Mouse (Mus musculus): Measurements from ENCODE around the gene Atf7. TPM values are rescaled to one million over a fixed set of nuclear protein-coding genes. Genes with fewer than 3 reads are reported as not detected.
"Not testable (repeated sequence)": the region's sequence is repeated elsewhere in the genome, so short reads cannot be mapped to it uniquely, and the experiment has no call there.

The Atf7 gene
- polyA plus RNA-seq, 1 experiment, result 45.0 TPM

DNA sequence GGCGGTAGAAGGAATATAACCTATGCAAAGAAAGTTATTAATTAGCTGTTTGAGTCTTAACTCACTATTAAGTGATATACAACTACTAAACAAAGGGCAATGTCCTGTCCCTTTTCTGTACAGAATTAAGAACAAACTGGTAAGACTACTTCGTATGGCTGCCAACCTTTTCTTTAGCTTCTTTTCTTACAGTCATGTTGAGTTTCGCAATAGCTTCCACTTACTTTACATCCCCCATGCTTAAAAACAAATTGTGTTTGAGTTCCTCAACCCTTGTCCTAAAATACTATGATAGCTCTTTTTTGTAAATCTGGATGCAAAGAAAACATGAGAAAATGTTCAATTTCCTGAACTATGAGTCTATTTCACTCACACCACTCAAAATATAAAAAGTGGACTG, 2.1 kb downstream of the Atf7 start:
- DNase-seq (ENCODE audit: low read depth, low spot score), result no peak
- 54% methylated on average over 3 of the region's 3 CpGs for WGBS

DNA sequence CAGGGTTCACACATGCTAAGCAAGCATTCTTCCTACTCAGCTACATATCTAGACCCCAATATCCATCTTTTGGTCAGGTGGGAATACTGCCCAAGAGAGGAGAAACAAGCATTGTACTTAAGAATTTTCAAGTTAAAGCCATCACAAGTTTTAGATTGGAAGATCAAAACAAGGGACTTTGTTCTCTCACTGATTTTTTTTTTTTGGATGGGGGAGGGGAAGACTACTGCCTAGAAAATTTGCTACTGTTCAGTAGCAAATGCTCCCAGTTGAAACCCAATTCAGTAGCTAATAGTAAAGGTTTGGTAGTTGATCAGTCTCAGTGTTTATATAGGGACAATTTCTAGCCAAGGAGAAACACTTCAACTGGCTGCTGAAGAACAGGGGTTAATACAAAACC, 2.7 kb downstream of the Atf7 start:
- DNase-seq (ENCODE audit: low read depth, low spot score), result no peak

- WGBS, result 79% methylated on average over 1 of the region's 1 CpGs
- DNase-seq (ENCODE audit: low read depth, low spot score), result no peak
Observed at GRCm38 (mm10) chr15:102620765-102621164, 4.5 kb downstream of the Atf7 start.

DNA sequence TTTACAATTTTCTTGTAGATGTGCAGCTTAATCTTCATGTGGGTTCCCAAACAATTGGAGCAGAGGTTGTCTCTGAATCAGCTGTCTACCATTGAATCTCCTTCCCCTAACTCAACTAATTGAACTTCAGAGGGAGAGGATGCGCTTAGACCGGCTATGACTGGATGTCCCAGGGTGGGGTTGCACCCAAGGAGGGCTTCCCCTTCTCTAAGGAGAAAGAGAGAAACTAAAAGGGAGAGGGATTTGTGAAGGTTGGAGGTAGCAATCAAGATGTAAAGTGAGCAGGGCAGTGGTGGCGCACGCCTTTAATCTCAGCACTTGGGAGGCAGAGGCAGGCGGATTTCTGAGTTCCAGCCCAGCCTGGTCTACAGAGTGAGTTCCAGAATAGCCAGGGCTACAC, 5.8 kb downstream of the Atf7 start:
- DNase-seq (ENCODE audit: low read depth, low spot score), result no peak
- 97% methylated on average over 5 of the region's 5 CpGs for WGBS

DNA sequence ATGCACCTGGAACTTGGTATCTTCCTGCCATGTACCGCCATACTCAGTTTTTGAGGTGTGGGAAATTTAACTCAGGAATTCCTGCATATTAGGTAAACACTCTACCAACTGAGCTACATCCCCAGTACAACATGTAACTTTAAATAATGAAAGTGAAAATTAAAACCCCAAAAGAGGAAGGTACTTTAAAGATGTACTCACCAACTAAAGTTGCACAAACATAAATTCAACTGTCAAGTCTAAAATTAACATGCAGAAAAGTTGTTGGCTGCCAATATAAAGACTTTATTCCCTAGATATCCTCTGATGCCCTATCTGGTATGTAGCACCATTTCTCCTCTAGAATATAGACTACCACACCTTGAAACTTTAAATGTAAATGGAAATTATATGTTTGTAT, 7.6 kb downstream of the Atf7 start:
- DNase-seq (ENCODE audit: low read depth, low spot score), result no peak

GRCm38 (mm10) chr15:102616174-102616573, 9.1 kb downstream of the Atf7 start:
- no peak for DNase-seq (ENCODE audit: low read depth, low spot score)
- WGBS, result 87% methylated on average over 2 of the region's 2 CpGs

More for the DNA sequence above, 7.6 kb downstream of the Atf7 start:
- 88% methylated on average over 1 of the region's 1 CpGs for WGBS

- no peak for DNase-seq (ENCODE audit: low read depth, low spot score)
Observed at GRCm38 (mm10) chr15:102614224-102614623, 11.0 kb downstream of the Atf7 start.

GRCm38 (mm10) chr15:102612966-102613365, 12.3 kb downstream of the Atf7 start:
- DNase-seq (ENCODE audit: low read depth, low spot score), result no peak

GRCm38 (mm10) chr15:102608586-102608985, 16.7 kb downstream of the Atf7 start:
- DNase-seq (ENCODE audit: low read depth, low spot score), result not testable (repeated sequence)
- whole genome bisulfite sequencing, result 65% methylated on average over 1 of the region's 1 CpGs

GRCm38 (mm10) chr15:102593996-102594656, 31.1 kb downstream of the Atf7 start:
- no peak for DNase-seq (ENCODE audit: low read depth, low spot score)
- WGBS, result 41% methylated on average over 8 of the region's 8 CpGs

GRCm38 (mm10) chr15:102592674-102593073, 32.6 kb downstream of the Atf7 start:
- no peak for DNase-seq (ENCODE audit: low read depth, low spot score)
- WGBS, result 25% methylated on average over 1 of the region's 1 CpGs

- DNase-seq (ENCODE audit: low read depth, low spot score), result no peak
- 85% methylated on average over 1 of the region's 1 CpGs for WGBS
Observed at GRCm38 (mm10) chr15:102590567-102590966, 34.7 kb downstream of the Atf7 start.

GRCm38 (mm10) chr15:102589826-102590225, 35.4 kb downstream of the Atf7 start:
- DNase-seq (ENCODE audit: low read depth, low spot score), result no peak
- WGBS, result 93% methylated on average over 8 of the region's 8 CpGs

DNA sequence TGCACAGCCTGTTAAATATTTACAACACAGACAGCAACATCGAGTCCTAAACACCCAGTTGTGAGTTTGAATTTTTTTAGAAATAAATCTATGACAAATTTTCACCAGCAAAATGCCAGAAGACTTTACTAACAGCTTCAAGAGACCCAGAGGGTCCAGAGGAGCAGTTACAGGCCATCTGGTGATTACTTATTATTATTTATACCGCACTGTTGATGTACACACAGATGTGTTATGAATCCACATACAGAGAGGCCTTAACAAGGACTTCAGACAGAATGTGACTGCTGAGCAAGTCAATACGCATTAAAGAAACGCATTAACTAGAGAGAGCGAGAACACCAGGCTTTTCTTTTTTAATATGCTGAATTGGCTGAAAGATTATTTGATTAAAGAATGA, 39.8 kb downstream of the Atf7 start:
- DNase-seq (ENCODE audit: low read depth, low spot score), result no peak
- 74% methylated on average over 5 of the region's 5 CpGs for WGBS

DNA sequence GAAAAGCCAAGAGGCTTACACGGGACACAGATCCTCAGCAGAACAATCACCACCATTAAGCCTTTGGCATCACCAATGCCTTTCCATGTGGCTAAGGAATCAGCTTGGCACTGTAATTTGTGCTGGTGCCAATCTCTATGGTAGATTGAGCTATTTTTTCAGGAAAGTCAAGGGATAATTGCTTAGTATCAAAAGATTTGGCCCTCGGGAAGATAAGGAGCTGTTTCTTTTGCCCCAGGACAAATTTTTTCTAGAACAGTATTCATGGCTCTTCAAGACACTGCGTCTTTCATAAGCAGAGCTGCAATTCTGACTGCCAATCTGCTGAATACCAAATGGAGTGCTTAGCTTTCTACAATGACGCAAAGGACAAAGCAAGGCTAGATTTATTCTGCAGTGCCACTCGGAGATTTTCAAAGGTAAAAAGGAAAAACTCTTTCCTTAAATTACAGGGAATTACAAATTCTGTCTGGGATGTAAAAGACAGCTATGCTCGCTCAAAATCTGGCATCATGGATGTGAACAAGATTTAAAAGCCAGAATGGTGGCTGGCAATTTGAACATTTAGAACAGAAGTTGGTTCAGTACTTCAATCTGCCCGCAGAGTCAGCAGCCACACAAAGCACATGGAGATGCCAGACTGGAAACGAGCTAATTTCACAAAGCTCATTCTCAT, 41.4 kb downstream of the Atf7 start:
- DNase-seq (ENCODE audit: low read depth, low spot score), result no peak
- WGBS, result 80% methylated on average over 8 of the region's 8 CpGs

DNA sequence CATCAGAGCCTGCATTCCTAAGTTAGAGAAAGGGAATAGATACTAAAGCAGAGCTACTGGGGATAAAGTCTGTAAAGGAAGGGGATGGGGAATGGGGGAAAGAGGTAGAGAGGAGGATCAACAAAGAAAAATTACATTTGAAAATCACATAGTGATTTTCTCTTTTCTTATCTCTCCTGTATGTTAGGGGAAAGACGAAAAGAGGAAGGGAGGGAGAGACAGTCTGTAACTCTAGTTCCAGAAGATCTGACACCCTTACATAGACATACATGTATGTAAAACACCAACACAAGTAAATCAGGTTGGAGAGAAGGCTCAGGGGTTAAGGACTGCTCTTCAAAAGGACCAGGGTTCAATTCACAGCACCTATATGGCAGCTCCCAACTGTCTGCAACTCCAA, 44.1 kb downstream of the Atf7 start:
- WGBS, result 93% methylated on average over 1 of the region's 1 CpGs
- no peak for DNase-seq (ENCODE audit: low read depth, low spot score)

GRCm38 (mm10) chr15:102578351-102578750, 46.9 kb downstream of the Atf7 start:
- WGBS, result 82% methylated on average over 2 of the region's 2 CpGs
- no peak for DNase-seq (ENCODE audit: low read depth, low spot score)

DNA sequence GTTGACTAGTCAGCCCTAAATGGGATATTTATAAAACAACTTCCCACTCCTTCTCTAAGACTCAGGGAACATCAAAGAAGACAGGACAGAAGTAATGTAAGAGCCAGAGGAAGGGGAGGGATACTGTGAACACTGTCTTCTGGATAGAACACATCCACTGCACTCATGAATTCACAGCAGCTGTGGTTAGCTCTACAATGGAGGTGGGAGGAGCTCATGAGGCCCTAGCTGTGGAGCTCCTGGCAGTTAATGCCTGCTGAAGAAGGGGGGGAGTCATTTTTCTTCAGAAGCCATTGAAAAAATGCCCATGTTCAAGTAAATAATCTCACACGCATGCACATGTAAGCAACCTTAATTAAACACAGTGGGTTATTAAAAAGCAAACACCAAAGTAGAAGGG, 48.3 kb downstream of the Atf7 start:
- no peak for DNase-seq (ENCODE audit: low read depth, low spot score)
- WGBS, result 89% methylated on average over 1 of the region's 1 CpGs

GRCm38 (mm10) chr15:102572081-102572480, 53.2 kb downstream of the Atf7 start:
- peak; percentile 44 for DNase-seq (ENCODE audit: low read depth, low spot score)
- whole genome bisulfite sequencing, result 19% methylated on average over 3 of the region's 3 CpGs

DNA sequence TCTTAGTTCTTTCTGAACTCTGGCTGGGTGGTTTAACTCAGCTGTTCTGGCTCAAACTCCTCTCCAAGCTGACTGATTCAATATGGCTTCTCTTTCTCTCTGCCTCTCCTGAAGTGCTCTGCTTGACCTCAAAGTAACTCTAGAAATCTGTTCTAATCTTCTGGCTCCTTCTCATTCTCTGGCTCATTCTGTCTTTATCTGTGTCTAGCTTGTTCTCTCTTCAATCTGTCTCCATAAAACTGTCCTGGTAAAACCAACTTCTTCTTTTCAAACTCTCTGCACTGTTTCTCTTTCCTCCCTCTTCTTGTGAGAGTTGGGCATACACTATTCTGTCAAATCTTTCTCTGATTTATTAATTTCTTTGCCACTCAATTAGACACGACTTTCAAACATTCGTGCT, 57.4 kb downstream of the Atf7 start:
- WGBS, result 73% methylated on average over 2 of the region's 2 CpGs
- DNase-seq (ENCODE audit: low read depth, low spot score), result no peak

GRCm38 (mm10) chr15:102563681-102564080, 61.6 kb downstream of the Atf7 start:
- DNase-seq (ENCODE audit: low read depth, low spot score), result no peak
- WGBS, result 91% methylated on average over 5 of the region's 5 CpGs

DNA sequence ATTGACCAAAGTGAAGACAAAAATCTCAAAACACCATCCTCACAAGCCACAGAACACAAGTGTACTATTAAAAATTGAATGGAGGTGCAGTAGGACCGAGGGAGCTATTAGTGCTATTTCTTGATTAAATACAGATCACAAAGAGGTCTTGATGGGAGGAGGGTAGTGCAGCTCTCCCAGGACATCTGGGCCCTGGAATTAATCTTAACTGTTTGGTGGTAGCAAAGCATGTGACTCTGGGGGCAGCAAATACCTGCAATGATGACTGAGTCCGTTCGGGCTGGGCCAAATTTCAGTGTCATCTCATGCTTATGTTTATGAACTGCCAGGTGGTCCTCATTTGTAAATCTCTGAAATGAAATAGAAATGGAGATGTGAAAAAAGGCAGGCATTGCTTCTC, 62.2 kb downstream of the Atf7 start:
- 83% methylated on average over 3 of the region's 3 CpGs for WGBS
- DNase-seq (ENCODE audit: low read depth, low spot score), result no peak
